Mouse (Mus musculus) limb, embryonic 14.5 days (tissue): ENCODE measurements at regions not wholly inside any gene's neighbourhood (a gene's known extent, or its start where the extent isn't known, plus 50 kb on each side); places are given as distances from the start of the nearest gene placed in this dataset.

Experiments
- ATAC-seq: fragments of 200-750 bp; cut with Nextera tagmentation; 2 replicates; pipeline ENCODE4 v1.8.0; 2017; ENCODE audit warnings: low read depth, moderate number of reproducible peaks, moderate TSS enrichment; ENCODE audit not compliant: low FRiP score
- DNase-seq: peaks from one replicate; pipeline ENCODE4 v3.0.0-alpha.2; 2015; ENCODE audit warnings: low spot score
- H3K27ac ChIP-seq: fragments of 300-500 bp; sonication (generic); replicated peaks from 2 replicates; pipeline ENCODE4 v1.5.1; 2014; ENCODE audit warnings: low read depth, mild to moderate bottlenecking, low read length, moderate library complexity, mixed read lengths
- H3K27me3 ChIP-seq: fragments of 300-500 bp; sonication (generic); 2 replicates; pipeline ENCODE4 v1.6.1; 2014; ENCODE audit warnings: low read length, mixed read lengths; ENCODE audit not compliant: control insufficient read depth, insufficient read depth
- H3K36me3 ChIP-seq: fragments of 300-500 bp; sonication (generic); 2 replicates; pipeline ENCODE4 v1.6.1; 2014; ENCODE audit warnings: mild to moderate bottlenecking, low read length, moderate library complexity, mixed read lengths; ENCODE audit not compliant: control insufficient read depth, insufficient read depth
- H3K4me1 ChIP-seq: fragments of 300-500 bp; sonication (generic); 2 replicates; pipeline ENCODE4 v1.6.1; 2014; ENCODE audit warnings: antibody characterized with exemption, low read length, mixed read lengths; ENCODE audit not compliant: control insufficient read depth, insufficient read depth
- H3K4me2 ChIP-seq: fragments of 300-500 bp; sonication (generic); replicated peaks from 2 replicates; pipeline ENCODE4 v1.6.1; 2014; ENCODE audit warnings: low read depth, mild to moderate bottlenecking, low read length, moderate library complexity; ENCODE audit not compliant: severe bottlenecking
- H3K4me3 ChIP-seq: fragments of 300-500 bp; sonication (generic); replicated peaks from 2 replicates; pipeline ENCODE4 v1.5.1; 2014; ENCODE audit warnings: low read length
- H3K9ac ChIP-seq: fragments of 300-500 bp; sonication (generic); 2 replicates; pipeline ENCODE4 v1.6.1; 2014; ENCODE audit warnings: mild to moderate bottlenecking, low read depth, low read length, moderate library complexity; ENCODE audit not compliant: severe bottlenecking
- H3K9me3 ChIP-seq: fragments of 300-500 bp; sonication (generic); 2 replicates; pipeline ENCODE4 v1.6.1; 2016; ENCODE audit warnings: low read length; ENCODE audit not compliant: control insufficient read depth
- POLR2A ChIP-seq: fragments of 200-500 bp; IDR thresholded peaks from 2 replicates; pipeline ENCODE4 v1.8.0; 2012; ENCODE audit warnings: inconsistent platforms, mild to moderate bottlenecking, moderate library complexity, borderline replicate concordance; ENCODE audit not compliant: insufficient read depth, insufficient read length; ENCODE audit errors: extremely low read depth
- WGBS: fragments of 180-500 bp; shearing (Covaris S2); extraction: QIAGEN DNeasy Blood & Tissue Kit; methylation state at CpG from one replicate; pipeline ENCODE4 v1.1.7; 2014; 5-methylcytosine and 5-hydroxymethylcytosine counted together

GRCm38 (mm10) chr16:13041356-13041755 lies 68.1 kb upstream of the Ercc4 start:
- no peak overlapping the region for H3K4me3 ChIP-seq
- no peak overlapping the region for H3K27ac ChIP-seq
- H3K4me2 ChIP-seq = no peak overlapping the region
- DNase-seq (no peak), ATAC-seq (no peak)
- no peak overlapping the region for H3K9ac ChIP-seq
- H3K27me3 ChIP-seq = no peaks in the 10 kb centered on the region
- WGBS = 72% methylated on average over 3 of the region's 3 CpGs
- no peaks in the 10 kb centered on the region for H3K36me3 ChIP-seq
- no peak for TF ChIP-seq POLR2A
- no peaks in the 10 kb centered on the region for H3K9me3 ChIP-seq
- H3K4me1 ChIP-seq = no peaks in the 10 kb centered on the region

GRCm38 (mm10) chr16:13045079-13045590 lies 64.3 kb upstream of the Ercc4 start:
- no peaks in the 10 kb centered on the region for H3K36me3 ChIP-seq
- ATAC-seq = peak; percentile 44; the same call in 1 of the 2 replicates
- no peak for TF ChIP-seq POLR2A
- H3K27ac ChIP-seq = no peak overlapping the region
- no peak overlapping the region for H3K9ac ChIP-seq
- peak; percentile 51 for DNase-seq
- H3K4me1 ChIP-seq = no peaks in the 10 kb centered on the region
- no peak overlapping the region for H3K4me2 ChIP-seq
- H3K27me3 ChIP-seq = no peaks in the 10 kb centered on the region
- WGBS = 70% methylated on average over 10 of the region's 10 CpGs
- H3K9me3 ChIP-seq = no peaks in the 10 kb centered on the region
- H3K4me3 ChIP-seq = no peak overlapping the region

GRCm38 (mm10) chr16:13046366-13047120 lies 62.9 kb upstream of the Ercc4 start:
- WGBS = 75% methylated on average over 6 of the region's 6 CpGs
- no peak for TF ChIP-seq POLR2A
- H3K27ac ChIP-seq = no peak overlapping the region
- H3K4me2 ChIP-seq = no peak overlapping the region
- no peak overlapping the region for H3K9ac ChIP-seq
- ATAC-seq (no peak), DNase-seq (no peak)
- no peaks in the 10 kb centered on the region for H3K27me3 ChIP-seq
- no peak overlapping the region for H3K4me3 ChIP-seq
- no peaks in the 10 kb centered on the region for H3K4me1 ChIP-seq
- H3K9me3 ChIP-seq = no peaks in the 10 kb centered on the region
- no peaks in the 10 kb centered on the region for H3K36me3 ChIP-seq

GRCm38 (mm10) chr16:13049321-13049720 lies 60.2 kb upstream of the Ercc4 start:
- no peaks in the 10 kb centered on the region for H3K4me1 ChIP-seq
- H3K27me3 ChIP-seq = no peaks in the 10 kb centered on the region
- 91% methylated on average over 4 of the region's 4 CpGs for WGBS
- no peak overlapping the region for H3K27ac ChIP-seq
- no peak overlapping the region for H3K4me2 ChIP-seq
- H3K4me3 ChIP-seq = no peak overlapping the region
- no peak for TF ChIP-seq POLR2A
- no peak overlapping the region for H3K9ac ChIP-seq
- DNase-seq = no peak
- H3K9me3 ChIP-seq = no peaks in the 10 kb centered on the region
- H3K36me3 ChIP-seq = no peaks in the 10 kb centered on the region
- ATAC-seq = no peak

- Histone ChIP-seq H3K4me2 (no peak overlapping the region), H3K4me3 (no peak overlapping the region), H3K9me3 (no peaks in the 10 kb centered on the region), H3K36me3 (no peaks in the 10 kb centered on the region), H3K27me3 (no peaks in the 10 kb centered on the region), H3K4me1 (no peaks in the 10 kb centered on the region), H3K27ac (no peak overlapping the region), H3K9ac (no peak overlapping the region)
- ATAC-seq (no peak), DNase-seq (no peak)
- WGBS = 71% methylated on average over 8 of the region's 8 CpGs
- no peak for TF ChIP-seq POLR2A
Observed at GRCm38 (mm10) chr16:13050225-13050892, 59.1 kb upstream of the Ercc4 start.
